24 mouse cellular contexts compared by ENCODE assay signal in genomic region chr5:67678819-67679218, GRCm38 (mm10).
"Had no signal": no experiment of that assay in that cellular context is flagged by ENCODE, and none has a peak within 500 bp of the region (broad histone marks: within the 10 kb centered on the region; RNA-seq: fewer than 3 reads in every experiment).

No protein-coding gene starts in this region.

- H3K36me3 ChIP-seq: intestine, embryonic 15.5 days; limb, embryonic 13.5 days; limb, embryonic 15.5 days had no signal

- H3K4me1 ChIP-seq: heart, embryonic 12.5 days; hindbrain, embryonic 10.5 days; hindbrain, embryonic 12.5 days; intestine, embryonic 15.5 days; liver, embryonic 13.5 days had no signal

- ATAC-seq: forebrain, postnatal 0 days; inflammation-experienced regulatory T-cells, adult 6 months; intestine, embryonic 15.5 days; intestine, postnatal 0 days had no signal

- H3K9me3 ChIP-seq: heart, embryonic 12.5 days; hindbrain, embryonic 10.5 days; hindbrain, embryonic 12.5 days; intestine, embryonic 15.5 days; limb, embryonic 13.5 days; limb, embryonic 15.5 days; liver, embryonic 13.5 days had no signal

- H3K4me2 ChIP-seq: heart, embryonic 12.5 days; hindbrain, embryonic 12.5 days; hindbrain, embryonic 14.5 days; intestine, embryonic 15.5 days; limb, embryonic 13.5 days; limb, embryonic 15.5 days; liver, embryonic 13.5 days had no signal

- H3K27ac ChIP-seq: gastrocnemius, adult 2 months; hindbrain, embryonic 10.5 days; hindbrain, embryonic 12.5 days; hindbrain, embryonic 14.5 days; intestine, embryonic 15.5 days; layer of hippocampus, adult 2 months; left cerebral cortex, adult 2 months; limb, embryonic 13.5 days; limb, embryonic 15.5 days; liver, embryonic 13.5 days had no signal

- H3K9ac ChIP-seq: forebrain, postnatal 0 days; heart, embryonic 12.5 days; hindbrain, embryonic 12.5 days; hindbrain, embryonic 14.5 days; intestine, embryonic 15.5 days; limb, embryonic 13.5 days; limb, embryonic 15.5 days; liver, embryonic 13.5 days had no signal

- H3K4me3 ChIP-seq: gastrocnemius, adult 2 months; heart, embryonic 12.5 days; hindbrain, embryonic 10.5 days; hindbrain, embryonic 12.5 days; intestine, embryonic 15.5 days; layer of hippocampus, adult 2 months; left cerebral cortex, adult 2 months; limb, embryonic 13.5 days; limb, embryonic 15.5 days; liver, embryonic 13.5 days had no signal

- H3K27me3 ChIP-seq: heart, embryonic 12.5 days; hindbrain, embryonic 12.5 days; intestine, embryonic 15.5 days; liver, embryonic 13.5 days had no signal

- DNase-seq: forebrain, postnatal 0 days; gastrocnemius, adult 2 months; gastrocnemius, postnatal 10 days; gastrocnemius, postnatal 25 days; heart, adult 18-20 months; heart, postnatal 10 days; heart, postnatal 4 days; kidney, adult 18-20 months; kidney, adult 8-10 months; kidney, postnatal 10 days; kidney, postnatal 25 days; kidney, postnatal 4 days; liver, embryonic 13.5 days had no signal
